Mouse (Mus musculus) hindbrain, embryonic 10.5 days (tissue): ENCODE measurements around the gene Fa2h. TPM values are rescaled to one million over a fixed set of nuclear protein-coding genes. Genes with fewer than 3 reads are reported as not detected.
A peak's percentile ranks its signal among the peaks of the same experiment; 100 is the strongest.
"Not testable (repeated sequence)": the region's sequence is repeated elsewhere in the genome, so short reads cannot be mapped to it uniquely, and the experiment has no call there.

Experiments
- DNase-seq: peaks from one replicate; pipeline ENCODE4 v3.0.0-alpha.2; 2017; ENCODE audit warnings: low spot score
- H3K27ac ChIP-seq: fragments of 300-500 bp; sonication (generic); 2 replicates; pipeline ENCODE4 v1.5.1; 2016; ENCODE audit warnings: mild to moderate bottlenecking, moderate library complexity
- H3K27me3 ChIP-seq: fragments of 300-500 bp; sonication (generic); 2 replicates; pipeline ENCODE4 v1.6.1; 2016; ENCODE audit warnings: mild to moderate bottlenecking; ENCODE audit not compliant: poor library complexity, insufficient read depth, severe bottlenecking
- H3K36me3 ChIP-seq: fragments of 300-500 bp; sonication (generic); 2 replicates; pipeline ENCODE4 v1.6.1; 2016; ENCODE audit warnings: mild to moderate bottlenecking, moderate library complexity
- H3K4me1 ChIP-seq: fragments of 300-500 bp; sonication (generic); replicated peaks from 2 replicates; pipeline ENCODE4 v1.6.1; 2016; ENCODE audit warnings: mild to moderate bottlenecking
- H3K4me3 ChIP-seq: fragments of 300-500 bp; sonication (generic); 2 replicates; pipeline ENCODE4 v1.5.1; 2016; ENCODE audit warnings: mild to moderate bottlenecking, moderate library complexity
- H3K9me3 ChIP-seq: fragments of 300-500 bp; sonication (generic); 2 replicates; pipeline ENCODE4 v1.6.1; 2016; ENCODE audit warnings: mild to moderate bottlenecking, moderate library complexity
- WGBS: fragments of 180-500 bp; shearing (Covaris S2); methylation state at CpG from one replicate; pipeline ENCODE4 v1.1.7; 2016; 5-methylcytosine and 5-hydroxymethylcytosine counted together
- polyA plus RNA-seq: library from polyadenylated mRNA; unstranded; fragments of >200 nt; fragmentation: Nextera tagmentation; extraction: Ambion mirVana; gene quantifications from 2 replicates; pipeline ENCODE4 v1.2.1, GENCODE M21; 2016

Gene Fa2h
- polyA plus RNA-seq, 1 experiment from 2014 or later = 0.09 TPM

GRCm38 (mm10) chr8:111305031-111305730 is 88.4 kb downstream of the Fa2h start:
- H3K36me3 ChIP-seq = no peaks in the 10 kb centered on the region
- H3K4me1 ChIP-seq = no peaks in the 10 kb centered on the region
- 29% methylated on average over 5 of the region's 5 CpGs for WGBS
- DNase-seq = no peak
- H3K27ac ChIP-seq = no peak overlapping the region
- no peaks in the 10 kb centered on the region for H3K27me3 ChIP-seq
- H3K4me3 ChIP-seq = no peak overlapping the region
- no peaks in the 10 kb centered on the region for H3K9me3 ChIP-seq

- no peaks in the 10 kb centered on the region for H3K27me3 ChIP-seq
- H3K36me3 ChIP-seq = no peaks in the 10 kb centered on the region
- H3K4me1 ChIP-seq = 0 out of 2 replicates have a peak, but pooled peaks cover under 1% of the 10 kb centered on the region
- no peaks in the 10 kb centered on the region for H3K9me3 ChIP-seq
- DNase-seq = no peak
- 91% methylated on average over 3 of the region's 3 CpGs for WGBS
- H3K27ac ChIP-seq = no peak overlapping the region
- no peak overlapping the region for H3K4me3 ChIP-seq
These were observed 89.3 kb downstream of the Fa2h start for GRCm38 (mm10) chr8:111304359-111304758.

- WGBS = 80% methylated on average over 5 of the region's 5 CpGs
- H3K4me1 ChIP-seq = peaks cover 11% of the 10 kb centered on the region
These were observed 90.4 kb downstream of the Fa2h start for GRCm38 (mm10) chr8:111303076-111303803.

GRCm38 (mm10) chr8:111300597-111301546 is 92.8 kb downstream of the Fa2h start:
- peaks cover 12% of the 10 kb centered on the region for H3K36me3 ChIP-seq
- DNase-seq = no peak
- H3K4me3 ChIP-seq = peak overlapping the region; percentile 91
- H3K27ac ChIP-seq = peak overlapping the region; percentile 98
- H3K9me3 ChIP-seq = no peaks in the 10 kb centered on the region
- 65% methylated on average over 11 of the region's 11 CpGs for WGBS
- H3K27me3 ChIP-seq = no peaks in the 10 kb centered on the region
- H3K4me1 ChIP-seq = peaks cover 16% of the 10 kb centered on the region

More at GRCm38 (mm10) chr8:111303076-111303803, 90.4 kb downstream of the Fa2h start:
- not testable (repeated sequence) for H3K4me3 ChIP-seq, H3K9me3 ChIP-seq, H3K36me3 ChIP-seq, H3K27me3 ChIP-seq, DNase-seq, H3K27ac ChIP-seq

GRCm38 (mm10) chr8:111299821-111300568 is 93.6 kb downstream of the Fa2h start, which contains the start of gene Rfwd3:
Gene Rfwd3 (minus strand): TSS chr8:111300222.
- no peaks in the 10 kb centered on the region for H3K27me3 ChIP-seq
- no peaks in the 10 kb centered on the region for H3K9me3 ChIP-seq
- H3K4me3 ChIP-seq = peak within 1 kb of the TSS; percentile 91
- WGBS = under 1% methylated on average over 67 of the region's 67 CpGs
- peaks cover 16% of the 10 kb centered on the region for H3K4me1 ChIP-seq
- peak; percentile 98 for DNase-seq
- peaks cover 20% of the 10 kb centered on the region for H3K36me3 ChIP-seq
- H3K27ac ChIP-seq = peak within 1 kb of the TSS; percentile 98

- under 1% methylated on average over 28 of the region's 28 CpGs for WGBS
- Histone ChIP-seq H3K27ac (peak overlapping the region; percentile 98), H3K9me3 (no peaks in the 10 kb centered on the region), H3K4me3 (peak overlapping the region; percentile 91), H3K36me3 (peaks cover 25% of the 10 kb centered on the region), H3K27me3 (no peaks in the 10 kb centered on the region), H3K4me1 (peaks cover 16% of the 10 kb centered on the region)
- peak; percentile 63 for DNase-seq
These were observed 94.2 kb downstream of the Fa2h start for GRCm38 (mm10) chr8:111299363-111299820.

GRCm38 (mm10) chr8:111298011-111298410 is 95.6 kb downstream of the Fa2h start:
- Histone ChIP-seq H3K36me3 (peaks cover 39% of the 10 kb centered on the region), H3K27ac (no peak overlapping the region), H3K4me1 (peaks cover 16% of the 10 kb centered on the region), H3K9me3 (no peaks in the 10 kb centered on the region), H3K4me3 (peak overlapping the region; percentile 91), H3K27me3 (no peaks in the 10 kb centered on the region)
- no peak for DNase-seq
- 98% methylated on average over 1 of the region's 1 CpGs for WGBS

Other genes starting within 250 kb of the Fa2h start
- 62.3 and 64.5 TPM in 2 replicates for gene Glg1, start 134.6 kb downstream of the Fa2h start, polyA plus RNA-seq
- gene Rfwd3, start 93.6 kb downstream of the Fa2h start, polyA plus RNA-seq = 77.6 and 100.0 TPM in 2 replicates
- 0.63 and 0.65 TPM in 2 replicates for gene Mlkl, start 55.6 kb downstream of the Fa2h start, polyA plus RNA-seq
- gene Wdr59, start 128.3 kb upstream of the Fa2h start, polyA plus RNA-seq = 3.8 and 4.8 TPM in 2 replicates
- gene Znrf1, start 142.3 kb upstream of the Fa2h start, polyA plus RNA-seq = 29.9 and 52.5 TPM in 2 replicates
- gene Ldhd, start 236.6 kb upstream of the Fa2h start, polyA plus RNA-seq = 0.24 and 0.26 TPM in 2 replicates
- gene Zfp1, start 249.6 kb upstream of the Fa2h start, polyA plus RNA-seq = 20.2 and 23.8 TPM in 2 replicates